Mouse (Mus musculus) MN1 (cell line): ENCODE data around the gene Agpat3.
A peak's percentile ranks its signal among the peaks of the same experiment; 100 is the strongest.

Source experiments
- DNase-seq: peaks from one replicate; pipeline ENCODE4 v3.0.0-alpha.2; 2016; ENCODE audit warnings: low spot score

The Agpat3 gene

DNA sequence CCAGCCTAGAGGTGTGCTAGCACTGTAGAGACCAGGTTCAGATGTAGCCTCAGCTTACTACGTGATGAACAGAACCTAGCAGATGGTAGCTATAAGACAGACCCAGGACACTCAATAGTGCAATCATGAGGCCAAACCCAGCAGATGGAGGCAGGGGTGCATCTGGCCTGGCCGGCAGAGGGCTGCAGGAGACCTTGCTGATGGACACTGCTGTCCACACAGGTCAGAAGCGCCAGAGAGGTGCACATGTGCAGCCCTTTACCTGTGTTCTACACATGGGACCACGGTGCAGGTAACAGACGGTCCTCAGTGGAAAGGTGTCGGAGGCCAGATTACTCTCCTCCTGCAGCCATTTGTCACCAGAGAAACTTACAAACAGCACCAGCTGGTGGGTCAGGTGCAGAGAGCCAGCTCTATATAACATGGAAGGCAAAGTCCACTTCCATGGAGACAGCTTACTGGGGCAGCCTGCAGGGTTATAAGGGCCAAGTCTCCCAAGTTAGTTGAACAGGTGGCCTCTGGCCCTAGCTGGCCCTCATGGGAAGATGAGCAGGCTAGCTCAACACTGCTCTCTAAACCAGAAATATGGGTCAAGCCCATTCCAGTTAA is 27.6 kb downstream of the Agpat3 start:
- no peak for DNase-seq

DNA sequence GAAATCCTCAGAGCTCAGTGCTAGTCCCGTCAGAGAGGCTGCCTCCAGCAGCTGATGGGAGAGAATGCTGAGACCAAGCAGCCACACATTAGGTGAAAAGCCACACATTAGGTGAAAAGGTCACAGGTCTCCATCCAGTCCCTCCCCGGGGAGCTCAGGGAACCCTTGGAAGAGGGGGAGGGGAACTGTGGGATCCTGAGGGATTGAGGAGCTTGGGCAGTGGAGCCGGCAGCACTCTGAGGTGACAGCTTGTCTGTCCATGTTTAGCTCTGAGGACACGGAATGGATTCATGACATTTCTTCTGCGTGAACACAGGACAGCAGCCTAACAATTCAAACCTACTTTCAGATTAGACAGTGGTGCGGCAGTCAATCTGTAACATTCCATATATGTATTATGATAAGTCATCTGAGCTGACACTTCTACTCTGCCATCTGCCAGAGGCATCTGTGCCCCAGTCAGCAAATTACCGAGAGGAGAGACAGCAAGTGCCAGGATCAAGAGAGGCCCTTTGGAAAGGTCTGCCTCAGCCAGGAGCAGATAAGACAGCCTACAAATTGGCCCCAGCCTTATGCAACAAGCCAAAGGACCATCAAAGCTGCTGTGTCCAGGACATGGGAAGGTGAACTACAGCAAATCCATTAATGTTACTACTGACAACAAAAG is 28.9 kb downstream of the Agpat3 start:
- peak; percentile 53 for DNase-seq

DNA sequence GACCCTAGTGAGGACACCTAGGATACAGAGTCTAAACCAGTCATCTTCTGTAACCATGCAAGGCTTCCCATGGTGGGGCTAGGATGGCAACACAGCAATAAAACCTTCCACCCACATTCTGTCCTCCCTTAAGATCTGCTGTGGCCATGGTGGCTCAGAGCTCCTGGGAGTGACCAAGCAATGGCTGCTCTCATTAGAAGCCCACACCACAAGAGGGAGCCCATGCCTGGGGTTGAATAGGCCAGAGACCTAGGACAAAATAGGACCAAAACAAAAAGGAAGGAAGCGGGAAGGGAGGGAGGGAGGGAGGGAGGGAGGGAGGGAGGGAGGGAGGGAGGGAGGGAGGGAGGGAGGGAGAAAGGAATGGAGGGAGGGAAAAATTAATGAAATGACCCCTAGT is 29.5 kb downstream of the Agpat3 start:
- peak; percentile 78 for DNase-seq

DNA sequence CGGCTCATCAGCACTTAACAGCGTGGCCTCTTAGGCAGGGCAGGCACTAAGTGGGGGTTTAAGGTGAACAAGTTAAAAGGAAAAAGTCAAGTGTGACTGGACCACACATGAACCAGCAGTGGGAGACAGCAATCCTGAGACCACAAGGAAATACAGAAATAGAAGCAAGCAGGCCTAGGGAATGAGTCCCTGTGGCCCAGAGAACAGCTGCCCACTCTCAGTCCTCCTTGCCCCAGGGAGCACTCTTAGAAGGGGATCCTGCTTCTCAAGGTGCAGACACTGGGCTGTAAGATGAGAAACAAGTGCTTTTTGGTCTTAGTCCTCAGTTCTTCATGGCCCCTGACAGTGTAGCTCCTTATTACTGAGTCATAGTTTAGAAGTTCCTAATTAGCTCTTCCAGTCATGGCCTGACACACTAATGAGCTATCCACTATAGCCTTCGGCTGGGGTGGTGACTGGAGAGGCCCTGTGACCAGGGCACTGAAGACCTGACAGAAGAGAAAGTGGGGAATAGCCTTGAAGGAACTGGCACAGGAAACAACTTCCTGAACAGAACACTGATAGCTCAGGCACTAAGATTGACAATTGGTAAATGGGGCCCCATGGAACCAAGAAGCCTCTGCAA is 31.0 kb downstream of the Agpat3 start:
- DNase-seq: peak; percentile 39

DNA sequence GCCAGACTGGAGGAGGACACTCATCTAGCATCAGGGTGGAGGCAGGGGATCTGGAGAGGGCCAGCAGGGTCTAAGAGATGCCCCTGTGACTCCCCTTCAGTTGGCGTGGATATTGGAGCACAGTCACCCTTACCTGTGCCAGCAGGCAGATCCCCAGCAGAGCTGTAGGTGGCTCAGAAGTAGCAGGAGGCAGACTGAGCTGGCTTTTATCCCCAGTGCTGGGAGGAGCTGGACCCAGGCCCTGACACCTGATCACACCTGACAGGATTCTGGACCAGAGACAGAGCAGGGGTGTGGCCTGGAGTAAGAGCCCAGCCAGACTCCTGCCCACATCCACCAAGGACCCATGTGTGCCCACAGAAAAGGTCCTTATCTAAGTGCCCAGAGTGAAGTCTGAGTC is 31.8 kb downstream of the Agpat3 start:
- DNase-seq: peak; percentile 42

DNA sequence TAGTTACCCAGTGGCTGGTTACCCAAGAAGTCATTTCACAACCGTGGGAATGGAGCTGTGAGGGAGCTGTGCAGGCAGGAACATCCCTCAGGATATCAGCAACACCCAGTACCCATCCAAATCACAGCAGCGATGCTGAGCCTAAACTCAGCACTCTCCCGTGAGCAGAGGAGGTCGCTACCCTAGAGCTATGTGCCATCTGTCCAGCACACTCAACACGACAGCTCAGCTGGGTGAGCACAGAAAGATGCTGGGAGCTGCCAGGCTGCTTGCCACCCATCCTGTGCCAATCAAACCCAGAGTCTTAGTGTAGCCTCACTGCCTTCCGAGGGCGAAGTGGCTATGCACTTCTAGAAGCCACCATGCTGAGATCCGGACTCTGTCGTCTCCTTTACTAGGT is 32.3 kb downstream of the Agpat3 start:
- DNase-seq: no peak

DNA sequence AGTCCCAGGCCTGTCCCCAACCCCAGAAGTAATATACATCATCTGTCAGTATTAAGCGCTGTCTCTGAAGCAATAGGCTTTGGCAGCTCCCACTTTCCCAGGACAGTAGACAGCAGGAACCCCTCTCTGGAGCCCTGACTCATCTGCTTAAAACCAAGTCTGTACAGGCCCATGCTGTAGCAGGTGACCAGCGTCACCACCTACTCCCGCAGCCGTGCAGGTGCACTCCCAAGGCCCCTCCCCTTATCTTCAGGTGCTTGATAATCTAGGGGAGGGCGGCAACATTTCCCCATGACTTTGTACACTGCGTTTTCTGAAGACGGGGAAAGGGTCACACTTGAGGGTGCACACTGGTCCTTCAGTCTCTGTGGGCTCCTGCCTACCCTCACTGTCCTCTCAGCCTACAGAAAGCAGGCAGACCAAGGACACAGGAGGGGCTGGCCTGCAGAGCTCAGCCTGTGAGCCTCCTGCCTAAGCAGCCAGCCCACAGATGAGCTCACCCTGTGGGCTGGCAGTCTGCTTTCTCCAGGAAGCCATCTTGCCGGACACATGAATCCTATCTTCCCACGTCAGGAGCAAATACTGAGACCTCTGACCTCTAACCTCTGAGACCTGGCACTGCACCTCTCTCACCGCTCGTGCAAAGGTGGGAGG is 34.9 kb downstream of the Agpat3 start:
- DNase-seq: peak; percentile 32

DNA sequence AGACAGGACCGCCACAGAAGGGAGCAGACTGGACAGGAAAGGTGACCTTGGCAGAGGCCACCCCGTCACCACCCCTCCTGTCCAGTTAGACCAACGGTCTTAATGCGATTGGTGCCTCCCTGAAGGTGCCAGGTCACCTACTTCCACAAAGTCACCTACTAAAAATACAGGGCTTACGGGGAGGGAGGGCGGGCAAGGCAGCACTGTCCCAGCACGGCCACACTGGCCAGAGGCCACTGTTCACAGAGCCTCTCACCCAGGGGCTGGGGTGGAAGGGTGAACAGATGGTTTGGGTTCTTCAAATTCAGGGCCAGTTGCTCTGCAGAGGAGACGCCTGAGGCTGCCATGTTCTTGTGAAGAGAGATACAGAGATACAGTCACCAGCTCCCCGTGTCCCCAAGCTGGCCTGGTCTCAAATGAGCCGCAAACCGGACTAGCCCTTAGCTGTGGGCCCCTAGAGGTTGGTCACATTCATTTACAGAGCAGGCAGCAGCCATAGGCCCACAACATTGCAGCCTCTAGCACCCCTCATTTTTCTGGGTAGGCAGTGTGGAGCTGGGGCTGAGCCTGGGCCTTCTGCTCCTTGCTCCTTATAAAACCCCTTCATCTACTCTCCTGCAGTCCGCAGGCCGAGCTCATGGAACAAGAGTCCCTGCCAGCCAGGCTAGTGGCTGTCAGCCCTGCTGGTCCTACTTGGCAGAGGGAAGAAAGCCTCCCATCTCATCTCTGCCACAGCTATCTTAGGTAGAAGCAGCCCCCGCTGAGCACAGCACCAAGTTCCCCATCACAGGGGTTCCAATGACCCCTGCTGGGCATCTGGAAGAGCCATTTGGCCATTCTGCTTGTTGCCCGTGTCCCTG is 35.8 kb downstream of the Agpat3 start:
- no peak for DNase-seq

DNA sequence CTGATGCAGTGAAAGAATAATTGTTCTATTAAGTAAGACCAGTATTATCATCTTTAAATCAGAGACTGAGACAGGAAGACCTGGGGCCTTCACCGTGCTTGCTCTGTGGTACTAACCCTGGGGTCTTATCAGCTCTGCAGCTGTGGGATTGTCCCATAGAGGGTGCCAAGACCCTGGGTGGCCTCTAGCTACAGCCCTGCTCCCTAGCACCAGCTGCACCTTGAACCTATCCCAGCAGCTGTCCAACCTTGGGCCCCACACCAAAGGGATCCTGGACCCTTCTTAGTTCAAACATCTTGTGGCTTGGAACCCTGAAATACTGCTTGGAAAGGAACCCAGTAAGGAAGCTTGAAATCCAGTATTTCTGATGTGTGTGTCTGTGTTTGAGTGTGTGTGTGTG is 37.1 kb downstream of the Agpat3 start:
- no peak for DNase-seq

DNA sequence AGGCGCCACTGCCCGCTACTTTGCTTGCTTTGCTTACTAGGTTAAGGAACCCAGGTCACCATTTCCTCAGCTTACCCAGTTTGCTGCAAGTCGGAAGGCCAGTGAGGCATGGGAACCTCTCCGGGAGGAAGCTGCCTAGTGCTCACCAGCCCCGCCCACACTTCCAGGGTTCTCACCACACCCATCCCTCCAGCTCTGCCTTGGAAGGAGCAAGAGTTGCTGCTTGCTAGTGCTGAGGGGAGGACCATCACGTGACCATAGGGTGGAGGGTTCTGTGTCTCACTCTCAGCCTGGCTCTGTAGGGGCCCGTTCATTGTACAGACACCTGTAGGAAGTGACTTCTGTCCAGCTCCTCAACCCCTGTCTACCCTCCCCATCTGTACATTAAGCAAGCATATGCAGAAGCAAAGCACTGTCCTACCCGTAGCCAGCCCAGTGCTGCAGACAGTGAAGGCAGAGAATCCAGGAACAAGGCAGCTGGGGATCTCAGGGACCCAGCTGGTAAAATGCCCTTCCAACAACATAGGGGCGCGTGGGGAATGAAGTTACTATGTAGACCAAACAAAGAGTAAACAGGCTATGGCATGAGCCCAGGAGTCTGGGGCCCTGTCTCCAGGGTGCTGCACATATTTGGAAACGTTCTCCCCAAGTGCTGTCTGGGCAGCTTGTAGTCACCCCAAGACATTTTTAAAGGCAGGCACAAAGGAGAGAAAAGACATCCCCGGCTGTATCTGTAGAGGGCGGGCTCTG is 40.2 kb downstream of the Agpat3 start:
- DNase-seq: no peak

DNA sequence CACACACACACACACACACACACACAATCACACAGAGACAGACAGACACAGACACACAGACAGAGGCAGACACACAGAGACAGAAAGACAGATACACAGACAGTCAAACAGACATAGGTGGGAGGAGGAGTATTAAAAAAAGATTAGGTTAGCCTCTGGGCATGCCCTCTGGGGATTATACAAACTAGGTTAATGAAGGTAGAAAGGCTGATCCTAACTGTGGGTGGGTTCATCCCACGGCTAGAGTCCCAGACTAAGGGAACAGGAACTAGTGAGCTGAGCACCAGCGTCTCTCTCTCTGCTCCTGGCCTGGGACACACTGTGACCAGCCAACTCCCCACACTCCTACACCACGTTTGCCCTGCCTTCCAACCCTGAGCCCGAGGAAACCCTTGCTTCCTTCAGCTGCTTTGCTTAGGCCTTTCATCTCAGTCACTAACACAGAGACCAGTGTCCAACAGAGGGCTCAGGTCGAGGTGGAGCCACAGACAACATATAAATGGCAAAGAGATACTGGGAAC is 41.5 kb downstream of the Agpat3 start:
- no peak for DNase-seq

DNA sequence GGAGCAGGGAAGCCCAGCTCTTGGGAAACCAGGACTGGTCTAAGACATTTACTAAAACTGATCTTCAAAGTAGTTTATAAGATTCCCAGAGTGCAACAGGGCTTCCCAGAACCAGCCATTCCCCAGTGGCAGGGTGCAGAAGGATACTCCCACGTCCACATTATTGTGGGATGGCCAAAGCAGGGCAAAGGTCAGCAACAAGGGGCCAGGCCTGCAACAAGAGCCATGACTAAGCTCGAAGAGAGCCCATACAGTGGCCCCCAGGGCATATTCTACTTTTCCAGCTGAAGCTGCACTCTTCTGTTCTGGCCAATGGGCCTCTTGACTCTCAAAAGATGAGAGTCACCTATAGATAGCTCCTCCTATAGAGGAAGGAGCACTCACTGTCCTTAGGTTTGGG is 43.7 kb downstream of the Agpat3 start:
- DNase-seq: no peak

DNA sequence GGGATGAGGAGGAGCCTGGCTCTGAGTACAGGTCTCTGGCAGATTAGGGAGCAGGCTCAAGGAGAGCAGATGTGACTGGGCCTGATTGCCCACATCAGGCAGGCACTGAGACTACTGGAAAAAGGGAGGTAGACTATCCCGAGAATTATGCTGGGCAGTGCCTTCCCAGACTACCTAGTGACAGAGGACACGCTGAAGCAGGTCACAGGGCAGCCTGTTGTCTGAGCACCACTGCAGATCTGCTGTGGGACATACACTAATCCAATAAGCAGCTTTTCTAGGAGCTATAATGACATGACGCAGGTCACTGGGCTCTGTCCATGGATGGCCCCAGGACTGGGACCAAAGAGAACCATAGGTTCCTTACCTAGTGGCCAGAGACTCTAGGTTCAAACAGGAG is 44.9 kb downstream of the Agpat3 start:
- peak; percentile 55 for DNase-seq

DNA sequence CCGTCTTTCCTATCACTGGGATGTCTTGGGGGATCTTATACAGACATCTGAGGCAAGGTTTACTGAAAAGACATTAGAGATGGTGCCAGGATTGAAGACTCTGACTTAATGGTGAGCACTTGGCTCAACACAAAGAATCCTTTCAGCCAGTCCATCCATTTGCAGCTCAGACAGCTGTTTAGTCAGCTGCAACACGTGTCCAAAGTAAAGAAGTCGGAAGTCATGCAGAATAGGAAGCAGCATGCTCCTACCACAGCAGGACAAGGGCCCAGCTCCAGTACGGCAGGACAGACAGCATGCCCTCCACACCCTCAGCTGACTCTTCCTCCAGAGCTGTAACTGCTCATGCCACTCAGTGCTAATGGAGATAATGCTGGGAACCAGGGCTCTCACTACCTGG is 46.3 kb downstream of the Agpat3 start:
- DNase-seq: no peak

DNA sequence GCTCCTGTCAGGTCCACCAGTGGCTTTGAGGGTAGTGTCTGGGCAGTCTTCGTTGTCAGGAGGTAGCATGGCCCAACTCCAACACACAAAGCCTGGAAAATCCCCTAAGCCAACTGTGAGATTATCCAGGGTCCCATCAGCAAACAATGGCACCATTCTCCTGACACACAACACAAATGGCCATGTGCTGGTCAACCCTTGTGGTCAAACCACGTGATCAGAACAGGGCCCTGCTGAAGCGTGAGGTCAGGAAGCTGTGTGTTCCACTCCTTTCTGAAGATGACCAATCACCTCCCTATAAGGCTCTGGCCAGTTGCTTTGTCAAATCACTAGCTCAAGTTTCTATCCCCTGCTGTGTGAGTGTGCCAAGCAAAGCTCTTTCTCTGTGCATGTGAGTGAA is 47.3 kb downstream of the Agpat3 start:
- peak; percentile 99 for DNase-seq

DNA sequence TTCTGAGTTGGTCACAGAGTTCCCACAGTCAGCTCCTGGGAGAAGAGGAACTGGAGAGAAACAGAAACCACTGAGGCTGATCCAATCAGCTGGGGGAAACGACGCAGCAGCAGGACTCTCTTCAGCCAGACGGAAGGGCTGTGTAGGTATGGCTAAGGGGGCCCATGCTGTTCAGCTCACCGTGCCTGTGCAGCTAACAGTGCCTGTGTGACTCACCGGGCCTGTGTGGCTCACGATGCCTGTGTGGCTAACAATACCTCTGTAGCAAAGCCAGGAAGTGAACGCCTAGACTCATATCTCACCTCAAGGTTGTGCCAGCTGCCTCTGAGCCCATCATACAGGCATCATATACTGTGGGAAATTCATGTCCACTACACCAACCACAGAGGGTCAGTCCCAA is 48.6 kb downstream of the Agpat3 start:
- DNase-seq: peak; percentile 61

DNA sequence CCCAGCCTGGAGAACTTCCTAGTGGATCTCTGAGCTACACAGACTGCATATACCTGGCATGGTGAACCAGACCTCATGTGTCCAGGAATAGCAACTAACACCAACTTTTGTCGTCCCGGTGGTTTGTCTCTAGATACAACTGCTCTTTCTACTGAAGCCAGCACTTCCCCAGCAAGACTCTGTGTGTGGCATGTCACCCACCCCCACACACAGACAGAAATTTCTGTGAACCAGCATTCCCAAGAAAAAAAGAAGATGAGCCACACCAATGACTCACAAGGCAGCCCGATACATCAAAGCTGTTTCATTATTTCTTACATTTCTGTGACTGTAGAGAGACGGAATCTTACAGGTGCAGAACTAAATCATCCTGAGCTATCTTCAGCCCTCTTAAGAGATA is 52.2 kb downstream of the Agpat3 start:
- no peak for DNase-seq

DNA sequence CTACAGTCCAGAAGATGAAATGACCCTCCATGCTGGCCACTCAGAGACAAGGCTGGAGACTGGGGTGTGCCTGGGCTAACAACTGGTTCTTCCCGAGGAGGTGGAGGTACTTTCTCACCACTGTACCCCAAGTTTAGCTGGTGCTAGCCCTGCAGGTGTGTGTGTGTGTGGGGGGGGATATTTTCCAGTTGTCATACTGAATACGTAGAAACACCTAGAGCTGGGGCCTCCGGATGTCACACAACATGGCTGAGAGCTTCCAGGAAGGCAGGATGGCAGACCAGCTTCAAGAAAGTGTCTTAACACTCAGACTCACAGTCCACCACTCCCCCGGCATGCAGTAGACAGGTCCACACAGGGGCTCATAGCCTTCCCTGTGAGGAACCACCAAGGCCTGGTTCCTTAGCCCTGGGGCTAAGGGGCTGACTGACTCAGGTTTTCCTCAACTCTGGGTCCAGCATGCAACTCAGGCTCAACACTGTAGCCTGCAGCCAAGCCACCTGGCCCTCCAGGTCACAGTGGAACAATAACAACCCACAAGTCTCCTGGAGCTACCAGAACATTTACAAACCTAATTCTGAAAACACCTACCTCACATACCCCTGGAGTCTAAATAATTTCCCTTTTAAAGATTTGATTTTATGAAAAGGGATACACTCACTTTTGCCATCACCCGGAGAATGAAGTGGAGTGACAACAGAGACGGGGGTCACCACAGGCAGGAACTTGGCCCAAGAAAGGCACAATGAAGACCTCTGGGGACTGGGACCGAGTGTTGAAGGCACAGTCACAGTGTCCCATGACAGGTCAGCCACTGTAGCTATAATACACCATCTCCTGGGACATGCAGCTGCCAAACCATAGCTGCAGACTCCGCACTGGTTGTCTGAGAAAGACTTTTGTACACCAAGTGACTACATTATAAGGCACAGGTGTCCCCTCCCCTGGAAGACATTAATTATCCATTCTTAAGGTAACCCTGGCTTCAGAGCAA is 53.3 kb downstream of the Agpat3 start:
- no peak for DNase-seq

DNA sequence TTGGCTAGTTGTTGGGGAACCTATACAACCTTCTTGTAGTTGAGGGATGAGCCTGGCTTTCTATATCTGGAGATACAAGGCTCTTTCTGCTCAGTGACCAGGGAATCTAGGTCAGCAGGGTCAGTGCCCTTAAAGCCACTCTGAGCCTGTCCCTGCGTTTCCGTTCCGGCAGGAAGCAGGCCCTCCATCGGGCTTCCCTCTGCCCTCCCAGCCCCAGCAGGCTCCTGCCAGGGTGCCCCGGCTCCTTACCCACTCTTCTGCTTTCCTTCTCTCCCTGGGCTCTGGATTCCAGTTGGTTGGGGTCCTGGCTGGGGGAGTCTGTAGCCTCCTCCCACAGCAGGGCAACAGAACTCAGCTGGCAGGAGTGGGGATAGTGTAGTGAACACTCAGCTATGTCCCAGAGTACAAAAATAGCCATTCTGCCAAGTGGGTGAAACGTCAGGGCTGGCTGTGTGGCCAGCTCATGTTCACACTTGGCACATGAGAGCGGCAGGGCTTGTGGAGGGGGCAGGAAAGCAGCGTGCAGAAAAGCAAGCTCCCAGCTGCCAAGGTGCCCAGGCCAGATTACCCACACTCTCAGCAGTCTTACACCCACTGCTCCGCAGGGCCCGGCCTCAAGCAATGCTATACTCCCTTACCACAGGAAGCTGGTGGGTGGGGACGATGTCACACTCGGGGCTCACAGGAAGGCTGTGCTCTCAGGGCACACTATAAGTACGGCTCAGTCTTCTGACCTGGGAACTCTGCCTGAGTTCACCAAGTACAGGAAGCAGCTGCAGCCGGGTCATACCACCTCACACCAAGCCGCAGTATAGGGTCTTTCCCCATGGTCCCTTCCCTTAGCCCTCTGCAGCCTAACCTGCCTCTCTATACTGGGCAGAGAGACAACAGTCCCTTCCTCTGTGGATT is 54.5 kb downstream of the Agpat3 start:
- DNase-seq: peak; percentile 82
